Mouse (Mus musculus) hindbrain, embryonic 13.5 days (tissue): ENCODE results near the gene Shtn1. TPM values are rescaled to one million over a fixed set of nuclear protein-coding genes. Genes with fewer than 3 reads are reported as not detected.

ENCODE experiments used
- ATAC-seq: fragments of 200-750 bp; cut with Nextera tagmentation; 2 replicates; pipeline ENCODE4 v1.8.0; 2017; ENCODE audit warnings: moderate TSS enrichment; ENCODE audit not compliant: low FRiP score
- H3K27ac ChIP-seq: fragments of 300-500 bp; sonication (generic); 2 replicates; pipeline ENCODE4 v1.5.1; 2015; ENCODE audit warnings: inconsistent platforms, mild to moderate bottlenecking, moderate library complexity
- H3K27me3 ChIP-seq: fragments of 300-500 bp; sonication (generic); 2 replicates; pipeline ENCODE4 v1.6.1; 2015; ENCODE audit warnings: mild to moderate bottlenecking, inconsistent platforms
- H3K36me3 ChIP-seq: fragments of 300-500 bp; sonication (generic); 2 replicates; pipeline ENCODE4 v1.6.1; 2015; ENCODE audit warnings: mild to moderate bottlenecking, inconsistent platforms
- H3K4me1 ChIP-seq: fragments of 300-500 bp; sonication (generic); replicated peaks from 2 replicates; pipeline ENCODE4 v1.6.1; 2015; ENCODE audit warnings: inconsistent platforms
- H3K4me2 ChIP-seq: fragments of 300-500 bp; sonication (generic); 2 replicates; pipeline ENCODE4 v1.6.1; 2015; ENCODE audit warnings: inconsistent platforms, mild to moderate bottlenecking, moderate library complexity
- H3K4me3 ChIP-seq: fragments of 300-500 bp; sonication (generic); 2 replicates; pipeline ENCODE4 v1.5.1; 2015; ENCODE audit warnings: mild to moderate bottlenecking, inconsistent platforms
- H3K9ac ChIP-seq: fragments of 300-500 bp; sonication (generic); 2 replicates; pipeline ENCODE4 v1.6.1; 2015; ENCODE audit warnings: mild to moderate bottlenecking, inconsistent platforms
- H3K9me3 ChIP-seq: fragments of 300-500 bp; sonication (generic); 2 replicates; pipeline ENCODE4 v1.6.1; 2016; ENCODE audit warnings: inconsistent platforms
- WGBS: fragments of 180-500 bp; shearing (Covaris S2); methylation state at CpG from one replicate; pipeline ENCODE4 v1.1.7; 2015; 5-methylcytosine and 5-hydroxymethylcytosine counted together
- polyA plus RNA-seq: library from polyadenylated mRNA; unstranded; fragments of >200 nt; fragmentation: Nextera tagmentation; extraction: Ambion mirVana; gene quantifications from 2 replicates; pipeline ENCODE4 v1.2.1, GENCODE M21; 2015

Gene Shtn1
- polyA plus RNA-seq: 29.6 and 29.8 TPM in 2 replicates

GRCm38 (mm10) chr19:59075472-59076101 lies at the start of gene Shtn1:
Shtn1 (minus strand) TSS chr19:59076100.
- Histone ChIP-seq H3K9me3 (no peaks in the 10 kb centered on the region), H3K4me2 (peak within 1 kb of the TSS; percentile 93), H3K27me3 (peaks cover 48% of the 10 kb centered on the region), H3K9ac (peak within 1 kb of the TSS; percentile 87), H3K27ac (peak within 1 kb of the TSS; percentile 52), H3K36me3 (no peaks in the 10 kb centered on the region), H3K4me3 (peak within 1 kb of the TSS; percentile 79), H3K4me1 (peaks cover 27% of the 10 kb centered on the region)
- under 1% methylated on average over 36 of the region's 46 CpGs for WGBS
- peak; percentile 92 for ATAC-seq

DNA sequence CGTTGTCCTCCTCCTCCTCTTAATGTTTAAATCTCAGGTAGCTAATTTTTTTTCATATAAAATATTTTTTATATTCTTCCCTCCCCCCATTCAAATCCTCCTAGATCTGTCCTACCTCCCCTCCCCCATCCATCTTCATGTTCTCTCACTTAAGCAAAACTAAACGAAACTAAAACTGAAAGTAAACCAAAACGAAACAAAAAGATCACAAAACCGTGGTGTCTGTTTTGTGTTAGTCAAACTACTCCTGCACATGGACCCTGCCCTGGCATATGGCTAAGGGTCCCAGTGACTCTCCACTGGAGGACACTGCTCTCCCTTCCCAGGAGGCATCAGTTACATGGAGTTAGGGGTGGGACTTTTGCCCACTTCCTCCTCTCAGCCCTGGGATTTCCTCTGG lies 38.3 kb upstream of the Shtn1 start:
- Histone ChIP-seq H3K9ac (no peak overlapping the region), H3K4me1 (no peaks in the 10 kb centered on the region), H3K27me3 (0 out of 2 replicates have a peak, but pooled peaks cover 3% of the 10 kb centered on the region), H3K27ac (no peak overlapping the region), H3K9me3 (no peaks in the 10 kb centered on the region), H3K4me2 (no peak overlapping the region), H3K36me3 (no peaks in the 10 kb centered on the region), H3K4me3 (no peak overlapping the region)
- 85% methylated on average over 4 of the region's 4 CpGs for WGBS
- ATAC-seq: no peak

DNA sequence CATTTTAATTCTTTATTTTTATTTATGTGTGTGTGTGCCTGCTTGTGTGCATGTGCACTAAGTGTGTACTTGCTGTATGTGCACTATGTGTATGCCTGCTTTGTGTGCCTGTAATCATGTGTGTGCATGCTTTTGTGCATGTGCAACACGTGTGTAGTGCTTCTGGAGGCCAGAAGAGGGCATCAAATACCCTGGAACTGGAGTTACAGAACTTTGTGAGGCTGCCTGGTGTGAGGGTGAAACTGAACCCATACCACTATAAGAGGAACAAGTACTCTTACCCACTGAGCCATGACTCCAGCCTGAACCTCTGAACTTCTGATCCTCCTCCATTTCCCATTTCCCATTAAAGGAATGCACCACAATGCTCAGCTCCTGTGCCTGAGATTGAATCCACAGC lies 34.0 kb upstream of the Shtn1 start:
- WGBS: 48% methylated on average over 1 of the region's 1 CpGs
- ATAC-seq: no peak

GRCm38 (mm10) chr19:59098315-59098714 lies 22.4 kb upstream of the Shtn1 start:
- H3K4me3 ChIP-seq: no peak overlapping the region
- no peaks in the 10 kb centered on the region for H3K4me1 ChIP-seq
- H3K36me3 ChIP-seq: no peaks in the 10 kb centered on the region
- whole genome bisulfite sequencing: 76% methylated on average over 1 of the region's 1 CpGs
- no peak for ATAC-seq
- H3K27me3 ChIP-seq: no peaks in the 10 kb centered on the region
- no peaks in the 10 kb centered on the region for H3K9me3 ChIP-seq
- H3K9ac ChIP-seq: no peak overlapping the region
- H3K4me2 ChIP-seq: no peak overlapping the region
- H3K27ac ChIP-seq: no peak overlapping the region

More for the DNA sequence above, 34.0 kb upstream of the Shtn1 start:
- no peaks in the 10 kb centered on the region for H3K36me3 ChIP-seq
- H3K4me1 ChIP-seq: no peaks in the 10 kb centered on the region
- no peaks in the 10 kb centered on the region for H3K9me3 ChIP-seq
- H3K9ac ChIP-seq: no peak overlapping the region
- H3K4me3 ChIP-seq: no peak overlapping the region
- H3K27ac ChIP-seq: no peak overlapping the region
- H3K4me2 ChIP-seq: no peak overlapping the region
- H3K27me3 ChIP-seq: 0 out of 2 replicates have a peak, but pooled peaks cover 3% of the 10 kb centered on the region

DNA sequence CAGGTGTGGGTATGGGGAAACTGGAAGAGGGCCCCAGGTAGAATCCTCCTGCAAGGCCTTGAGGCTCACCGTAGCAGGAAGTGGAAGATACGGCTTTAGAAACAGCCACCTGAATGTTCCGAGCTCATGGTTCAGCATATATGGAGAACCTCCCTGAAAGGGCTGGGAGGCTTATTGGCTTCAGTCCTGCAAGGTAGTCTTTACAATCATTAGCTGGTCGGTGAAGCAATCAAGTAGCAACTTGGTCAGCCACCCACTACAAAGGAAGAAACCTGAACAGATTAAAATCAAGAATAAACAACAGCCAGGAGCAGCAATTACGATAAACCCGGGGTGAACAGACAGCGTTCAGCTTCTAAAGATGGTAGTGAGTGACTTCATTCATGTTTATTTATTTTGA lies 16.4 kb upstream of the Shtn1 start:
- Histone ChIP-seq H3K36me3 (no peaks in the 10 kb centered on the region), H3K4me2 (no peak overlapping the region), H3K9ac (no peak overlapping the region), H3K27me3 (no peaks in the 10 kb centered on the region), H3K4me1 (no peaks in the 10 kb centered on the region), H3K27ac (no peak overlapping the region), H3K9me3 (no peaks in the 10 kb centered on the region), H3K4me3 (no peak overlapping the region)
- 93% methylated on average over 7 of the region's 7 CpGs for WGBS
- ATAC-seq: no peak

DNA sequence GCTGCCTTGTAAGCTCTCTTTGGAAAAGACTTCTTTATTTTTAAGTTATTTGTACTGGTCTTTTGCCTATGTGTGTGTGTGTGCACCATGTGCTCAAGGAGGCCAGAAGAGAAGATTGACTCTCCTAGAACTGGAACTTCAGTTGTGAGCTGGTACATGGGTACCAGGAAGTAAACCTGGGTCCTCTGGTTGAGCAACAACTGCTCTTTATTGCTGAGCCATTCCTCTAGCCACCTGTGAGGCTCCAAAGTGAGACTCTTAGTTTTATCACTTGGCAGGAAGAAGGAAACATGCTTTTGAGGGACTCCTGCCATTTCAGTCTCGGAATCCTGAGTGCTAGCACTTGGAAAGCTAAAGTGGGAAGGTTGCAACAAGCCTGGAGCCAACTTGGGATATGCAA lies 14.4 kb upstream of the Shtn1 start:
- H3K27ac ChIP-seq: no peak overlapping the region
- no peaks in the 10 kb centered on the region for H3K27me3 ChIP-seq
- no peak overlapping the region for H3K4me3 ChIP-seq
- WGBS: 72% methylated on average over 1 of the region's 1 CpGs
- no peak overlapping the region for H3K9ac ChIP-seq
- no peaks in the 10 kb centered on the region for H3K36me3 ChIP-seq
- H3K4me1 ChIP-seq: no peaks in the 10 kb centered on the region
- H3K9me3 ChIP-seq: no peaks in the 10 kb centered on the region
- ATAC-seq: no peak
- no peak overlapping the region for H3K4me2 ChIP-seq

GRCm38 (mm10) chr19:59084296-59084695 lies 8.4 kb upstream of the Shtn1 start:
- Histone ChIP-seq H3K36me3 (no peaks in the 10 kb centered on the region), H3K4me3 (no peak overlapping the region), H3K9me3 (no peaks in the 10 kb centered on the region), H3K4me1 (no peaks in the 10 kb centered on the region), H3K27ac (no peak overlapping the region), H3K9ac (no peak overlapping the region), H3K27me3 (0 out of 2 replicates have a peak, but pooled peaks cover 5% of the 10 kb centered on the region), H3K4me2 (no peak overlapping the region)
- 64% methylated on average over 4 of the region's 4 CpGs for WGBS
- no peak for ATAC-seq

DNA sequence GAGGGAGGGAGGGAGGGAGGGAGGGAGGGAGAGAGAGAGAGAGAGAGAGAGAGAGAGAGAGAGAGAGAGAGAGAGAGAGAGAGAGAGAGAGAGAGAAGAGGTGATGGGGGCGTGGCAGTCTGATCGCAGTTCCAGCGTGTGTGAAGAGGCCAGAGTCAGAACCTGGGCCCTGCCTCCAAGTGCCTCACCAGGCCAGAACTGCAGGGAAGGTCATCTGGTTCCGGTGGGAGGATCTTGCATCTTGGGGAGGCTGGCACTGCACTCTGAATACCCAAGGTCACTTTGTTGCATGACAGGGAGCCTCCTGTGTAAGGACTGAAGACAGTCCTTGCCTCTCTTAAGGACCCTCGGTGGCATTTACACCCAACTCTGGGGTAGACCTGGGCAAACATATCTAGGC lies 231 bp upstream of the Shtn1 start:
- Histone ChIP-seq H3K4me2 (peak overlapping the region; percentile 93), H3K9me3 (no peaks in the 10 kb centered on the region), H3K27ac (no peak overlapping the region), H3K4me1 (peaks cover 27% of the 10 kb centered on the region), H3K36me3 (no peaks in the 10 kb centered on the region), H3K27me3 (peaks cover 52% of the 10 kb centered on the region), H3K9ac (no peak overlapping the region; the same call in 1 of the 2 replicates), H3K4me3 (peak overlapping the region; percentile 79)
- ATAC-seq: no peak
- WGBS: 15% methylated on average over 5 of the region's 5 CpGs

- H3K4me1 ChIP-seq: peaks cover 27% of the 10 kb centered on the region
- H3K27me3 ChIP-seq: peaks cover 48% of the 10 kb centered on the region
- peak overlapping the region; percentile 79 for H3K4me3 ChIP-seq
- H3K9me3 ChIP-seq: no peaks in the 10 kb centered on the region
- H3K36me3 ChIP-seq: no peaks in the 10 kb centered on the region
- H3K27ac ChIP-seq: peak overlapping the region; percentile 52
- peak overlapping the region; percentile 87 for H3K9ac ChIP-seq
- WGBS: 2% methylated on average over 46 of the region's 46 CpGs
- peak overlapping the region; percentile 93 for H3K4me2 ChIP-seq
- ATAC-seq: peak; percentile 83
Measured at GRCm38 (mm10) chr19:59074841-59075471, 944 bp downstream of the Shtn1 start.

DNA sequence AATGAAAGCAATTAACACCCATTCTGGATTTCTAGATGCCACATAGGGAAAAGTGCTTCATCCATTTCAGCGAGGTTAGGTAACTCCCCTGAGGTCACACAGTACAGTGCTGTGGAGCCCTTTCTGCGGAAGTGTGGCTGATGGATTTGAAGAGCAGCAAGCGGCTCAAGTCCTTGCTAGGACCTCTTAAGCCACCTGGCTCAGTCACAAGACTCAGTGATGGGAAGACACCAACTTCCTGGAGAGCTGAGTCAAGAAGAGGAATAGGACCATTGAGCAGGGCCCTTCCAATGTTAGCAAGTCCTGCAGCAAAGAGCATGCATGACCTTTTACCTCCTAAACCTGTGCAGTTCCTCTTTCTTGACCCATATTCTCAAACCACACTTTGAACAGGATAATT lies 1.5 kb downstream of the Shtn1 start:
- Histone ChIP-seq H3K9ac (peak overlapping the region; percentile 87), H3K27ac (no peak overlapping the region), H3K4me2 (peak overlapping the region; percentile 93), H3K36me3 (no peaks in the 10 kb centered on the region), H3K9me3 (no peaks in the 10 kb centered on the region), H3K27me3 (peaks cover 48% of the 10 kb centered on the region), H3K4me3 (peak overlapping the region; percentile 79), H3K4me1 (peaks cover 27% of the 10 kb centered on the region)
- ATAC-seq: no peak
- WGBS: 52% methylated on average over 3 of the region's 3 CpGs

DNA sequence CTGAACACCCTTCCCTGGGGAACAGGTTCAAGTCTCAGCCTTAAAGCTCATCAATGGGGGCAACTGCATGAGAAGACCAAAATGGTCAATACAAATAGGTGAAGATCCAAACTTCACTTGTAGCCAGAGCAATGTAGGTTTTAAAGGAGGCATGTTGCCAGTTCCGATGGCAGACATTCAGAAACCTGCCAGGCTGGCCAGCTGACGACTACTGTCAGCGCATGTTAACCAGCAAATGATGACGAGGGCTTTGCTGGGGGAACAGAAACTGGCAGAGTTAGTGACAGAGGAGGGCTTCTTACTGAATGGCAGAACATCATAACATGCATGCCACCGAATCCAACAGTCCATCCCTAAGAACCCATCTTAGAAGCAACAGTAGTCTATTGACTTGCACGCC lies 2.9 kb downstream of the Shtn1 start:
- Histone ChIP-seq H3K9me3 (no peaks in the 10 kb centered on the region), H3K9ac (no peak overlapping the region), H3K27me3 (peaks cover 47% of the 10 kb centered on the region), H3K4me3 (no peak overlapping the region), H3K4me1 (peaks cover 27% of the 10 kb centered on the region), H3K36me3 (no peaks in the 10 kb centered on the region), H3K27ac (no peak overlapping the region), H3K4me2 (no peak overlapping the region)
- no peak for ATAC-seq
- 78% methylated on average over 6 of the region's 6 CpGs for WGBS

- Histone ChIP-seq H3K27ac (no peak overlapping the region), H3K4me2 (no peak overlapping the region), H3K9ac (no peak overlapping the region), H3K4me3 (no peak overlapping the region), H3K36me3 (no peaks in the 10 kb centered on the region), H3K27me3 (peaks cover 40% of the 10 kb centered on the region), H3K9me3 (no peaks in the 10 kb centered on the region), H3K4me1 (peaks cover 27% of the 10 kb centered on the region)
- WGBS: 93% methylated on average over 2 of the region's 2 CpGs
- no peak for ATAC-seq
Measured at GRCm38 (mm10) chr19:59071979-59072378, 3.9 kb downstream of the Shtn1 start.

DNA sequence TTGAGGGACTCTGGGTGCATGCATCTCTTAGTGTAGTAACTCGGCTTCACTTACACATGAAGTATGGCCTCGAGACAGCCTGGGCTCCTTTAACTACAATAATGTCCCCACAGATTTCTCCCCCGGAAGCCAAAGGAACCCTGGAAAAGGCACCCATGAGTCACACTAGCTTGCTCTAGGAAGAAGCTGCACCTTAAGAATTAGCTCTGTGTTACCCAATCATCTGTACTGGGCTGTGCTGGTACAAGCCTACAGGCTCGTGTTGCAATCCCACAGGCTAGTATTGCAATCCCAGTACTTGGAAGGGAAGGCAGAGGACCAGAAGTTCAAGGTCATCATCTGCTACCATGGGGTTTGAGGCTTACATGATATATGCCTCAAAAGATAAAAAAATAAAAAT lies 4.5 kb downstream of the Shtn1 start:
- ATAC-seq: no peak
- Histone ChIP-seq H3K9ac (no peak overlapping the region), H3K9me3 (no peaks in the 10 kb centered on the region), H3K4me2 (no peak overlapping the region), H3K36me3 (no peaks in the 10 kb centered on the region), H3K4me3 (no peak overlapping the region), H3K4me1 (peaks cover 27% of the 10 kb centered on the region), H3K27ac (no peak overlapping the region), H3K27me3 (peaks cover 34% of the 10 kb centered on the region)
- WGBS: 88% methylated on average over 4 of the region's 4 CpGs
